Mouse (Mus musculus) kidney, adult 18-20 months (tissue): ENCODE data around the gene Ncoa4.

Experiments
- DNase-seq: peaks from one replicate; pipeline ENCODE4 v3.0.0; 2021

Ncoa4 gene

GRCm38 (mm10) chr14:32201791-32202451 is 42.3 kb downstream of the Ncoa4 start, which contains the start of the genes Timm23 and Parg:
Gene Timm23 (minus strand): TSS chr14:32201898.
Gene Parg (plus strand): TSS chr14:32201949.
- DNase-seq = peak; percentile 91

- DNase-seq = no peak
Observed at GRCm38 (mm10) chr14:32226601-32227000, 66.9 kb downstream of the Ncoa4 start.

- peak; percentile 57 for DNase-seq
Observed at GRCm38 (mm10) chr14:32228996-32229395, 69.3 kb downstream of the Ncoa4 start.
